Mouse (Mus musculus) spleen, postnatal 10 days (tissue): ENCODE results near the gene Epha3.

ENCODE experiments used
- DNase-seq, 2 experiments: peaks; one replicate each; pipeline ENCODE4 v3.0.0; 2021 to 2022; ENCODE audit warnings: low spot score in 2 of 2

The Epha3 gene

DNA sequence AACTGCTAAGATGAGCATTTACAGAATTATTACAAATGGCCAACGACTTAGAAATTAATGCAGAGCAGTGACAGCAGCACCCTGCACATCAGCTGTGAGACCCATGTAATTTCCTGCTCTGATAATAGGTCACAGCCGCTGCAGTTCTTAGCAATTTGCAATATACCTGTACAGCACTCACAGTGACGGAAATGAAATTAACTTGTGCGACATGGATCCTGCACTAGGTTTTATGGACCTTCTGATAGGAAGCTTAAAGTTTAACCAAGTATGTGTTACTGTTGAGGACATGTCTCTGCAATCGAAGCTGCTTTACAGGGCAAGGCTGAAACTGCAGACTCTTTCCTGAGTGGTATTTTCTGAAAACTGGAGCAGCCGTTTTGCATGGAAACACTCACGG, 80.4 kb downstream of the Epha3 start:
- DNase-seq, result no peak

DNA sequence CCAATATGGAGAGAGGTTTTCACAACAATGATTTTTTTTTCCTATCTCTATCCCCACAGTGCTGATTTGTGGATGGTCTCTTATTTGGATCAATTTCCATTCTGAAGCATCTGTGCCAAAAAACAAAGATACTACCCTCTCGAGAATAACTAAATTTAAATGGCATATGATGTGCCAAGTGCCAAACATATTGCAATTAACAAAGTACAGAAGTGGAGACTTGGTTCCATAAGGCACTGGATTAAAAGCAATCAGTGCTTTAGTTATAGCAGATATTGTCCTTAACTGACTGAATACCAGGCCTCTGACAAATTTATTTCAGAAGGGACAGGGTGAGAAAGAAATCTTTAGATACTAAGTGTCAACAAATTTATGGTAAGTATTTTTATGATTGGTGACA, 81.9 kb downstream of the Epha3 start:
- no peak for DNase-seq

DNA sequence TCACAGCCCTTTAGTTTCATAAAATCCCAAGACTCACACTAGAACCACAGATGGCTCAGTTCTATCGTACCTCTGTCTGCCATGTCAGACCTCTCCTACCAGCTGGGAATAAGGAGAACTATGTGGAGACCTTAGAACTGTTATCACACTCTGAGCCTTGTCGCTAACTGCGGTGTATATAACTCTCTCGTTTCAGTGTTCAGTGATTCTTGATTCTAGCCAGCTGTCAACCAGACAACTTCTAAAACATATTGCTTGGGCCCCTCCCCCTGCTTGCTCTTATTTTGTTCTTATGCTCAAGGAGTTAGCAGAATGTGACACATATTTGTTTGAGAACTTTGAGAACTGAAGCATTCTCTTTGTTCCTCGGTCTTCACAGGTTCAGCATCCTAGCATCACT, 83.8 kb downstream of the Epha3 start:
- no peak for DNase-seq

DNA sequence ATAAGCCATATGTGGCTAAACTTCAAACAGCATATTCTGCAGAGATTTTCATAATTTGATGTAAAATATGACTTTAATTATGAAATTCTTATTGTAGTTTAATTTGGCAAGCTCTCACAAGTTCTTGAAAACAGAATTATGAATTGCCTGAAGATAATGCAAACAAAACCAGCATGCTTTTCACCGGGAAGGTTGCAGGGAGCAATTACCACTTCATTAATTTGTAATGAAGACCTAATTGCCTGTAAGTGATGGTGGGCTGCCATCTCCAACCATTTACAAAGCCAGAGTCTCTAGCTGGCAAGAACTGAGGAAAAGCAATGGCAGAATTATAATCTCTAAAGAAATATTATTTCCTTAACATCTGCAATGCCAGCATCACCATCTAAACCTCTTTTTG, 86.2 kb downstream of the Epha3 start:
- DNase-seq, result no peak

DNA sequence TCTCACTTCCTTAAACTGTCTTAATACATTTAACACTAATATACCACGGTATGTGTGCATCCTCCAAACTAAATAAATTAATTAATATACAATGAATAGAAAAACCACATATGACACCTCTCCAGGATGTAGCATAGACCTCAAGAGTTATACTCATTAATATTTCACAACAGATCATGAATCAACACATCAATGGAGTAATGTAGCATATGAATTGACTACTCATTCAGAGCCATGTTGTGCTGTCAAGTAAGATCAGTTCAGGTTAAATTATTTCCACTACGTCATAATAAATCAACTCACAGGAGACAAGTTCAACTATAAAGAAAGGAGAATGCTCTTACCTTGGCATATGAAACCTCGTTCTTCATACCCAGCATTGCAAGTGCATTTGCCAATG, 91.4 kb downstream of the Epha3 start:
- no peak for DNase-seq

DNA sequence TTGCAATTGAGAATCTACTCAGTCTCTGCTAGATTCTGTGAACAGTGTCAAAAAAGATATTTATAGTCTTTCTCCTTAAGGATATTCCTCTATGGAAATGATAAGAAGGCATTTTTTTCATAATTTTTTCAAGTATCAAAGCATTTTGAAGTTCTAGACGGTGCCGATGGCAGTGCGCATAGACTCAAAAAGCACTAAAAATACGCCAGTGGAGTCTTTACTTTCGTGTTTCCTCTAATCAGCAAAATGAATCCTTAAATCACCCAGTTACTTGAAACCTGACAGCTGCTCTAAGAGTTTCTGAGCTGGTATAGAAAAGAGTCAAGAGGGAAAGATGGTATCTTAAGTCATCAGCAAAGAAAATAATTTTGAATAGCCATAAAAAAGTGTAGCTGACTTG, 96.4 kb downstream of the Epha3 start:
- no peak for DNase-seq

DNA sequence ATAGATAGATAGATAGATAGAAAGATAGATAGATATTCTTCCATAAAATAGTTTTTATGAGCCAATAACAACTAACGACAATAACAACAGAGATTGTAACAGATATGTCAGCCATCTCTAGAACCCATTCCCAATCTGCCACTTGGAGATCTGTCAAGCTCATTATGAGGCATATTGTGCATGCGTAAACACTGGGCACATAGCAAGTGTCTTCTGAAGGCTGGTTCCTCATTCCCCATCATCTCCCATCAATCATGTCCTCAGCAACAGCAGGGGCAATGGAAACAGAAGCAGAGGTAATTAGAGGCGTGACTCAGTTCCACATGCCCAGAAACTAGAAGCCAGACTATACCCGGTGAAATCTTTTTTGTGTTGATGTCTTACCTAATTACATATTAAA, 102.8 kb downstream of the Epha3 start:
- DNase-seq, result no peak

DNA sequence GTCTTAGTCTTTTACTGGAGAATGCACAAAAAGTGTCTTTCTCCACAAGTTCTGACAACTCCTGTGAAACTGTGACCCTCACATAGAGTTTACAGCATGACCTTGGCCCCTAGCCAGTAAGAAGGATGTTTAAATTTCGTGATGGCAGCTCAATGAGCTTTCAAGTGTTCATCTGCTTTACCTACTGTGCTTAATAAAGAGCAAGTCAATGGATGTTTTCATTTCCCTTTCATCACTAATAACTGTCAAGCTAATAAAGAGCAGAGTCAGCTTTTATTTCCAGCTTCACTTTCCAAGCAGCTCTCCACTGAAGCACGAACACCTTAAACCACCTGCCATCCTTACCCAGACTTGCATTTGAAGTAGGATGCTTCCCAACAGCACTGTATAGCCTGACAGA, 103.9 kb downstream of the Epha3 start:
- no peak for DNase-seq

DNA sequence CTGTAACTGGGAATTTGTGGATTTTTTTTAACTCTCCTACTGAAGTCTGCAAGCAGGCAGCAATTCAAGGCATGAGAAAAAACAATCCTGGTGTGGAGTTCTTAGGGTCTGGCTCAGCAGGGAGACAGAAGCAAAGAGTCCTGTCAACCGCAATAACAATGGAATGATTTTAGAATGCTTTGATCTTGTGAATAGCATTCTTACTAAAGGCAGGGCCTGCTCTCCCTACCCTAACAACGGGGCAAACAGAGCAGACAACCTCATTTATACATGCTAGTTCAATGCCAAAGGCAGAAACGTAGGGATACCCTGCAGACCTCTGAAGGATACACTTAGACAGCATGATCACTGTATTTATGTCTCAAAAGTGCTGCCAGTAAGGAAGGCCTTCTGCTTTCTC, 110.9 kb downstream of the Epha3 start:
- DNase-seq, result no peak

- DNase-seq, result no peak
Observed at GRCm38 (mm10) chr16:63747817-63748216, 116.2 kb downstream of the Epha3 start.

DNA sequence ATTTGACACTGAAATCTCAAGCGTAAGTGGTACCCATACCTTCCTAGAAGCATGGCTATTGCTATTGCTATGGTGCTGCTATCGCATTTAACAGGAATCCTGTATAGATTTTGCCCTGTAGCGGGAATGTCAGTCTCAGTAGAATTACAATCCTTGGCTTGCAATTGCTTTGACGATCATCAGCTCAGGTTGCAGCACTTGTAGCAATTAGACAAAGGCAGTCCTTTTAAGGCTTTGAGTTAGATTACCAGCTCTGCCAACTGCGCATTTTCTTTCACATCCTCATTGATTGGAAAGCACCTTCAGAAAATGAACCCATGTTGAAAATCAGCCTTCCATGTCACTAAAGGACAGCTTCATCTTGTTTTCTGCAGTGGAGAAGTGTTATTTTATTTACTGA, 118.5 kb downstream of the Epha3 start:
- DNase-seq, result no peak

DNA sequence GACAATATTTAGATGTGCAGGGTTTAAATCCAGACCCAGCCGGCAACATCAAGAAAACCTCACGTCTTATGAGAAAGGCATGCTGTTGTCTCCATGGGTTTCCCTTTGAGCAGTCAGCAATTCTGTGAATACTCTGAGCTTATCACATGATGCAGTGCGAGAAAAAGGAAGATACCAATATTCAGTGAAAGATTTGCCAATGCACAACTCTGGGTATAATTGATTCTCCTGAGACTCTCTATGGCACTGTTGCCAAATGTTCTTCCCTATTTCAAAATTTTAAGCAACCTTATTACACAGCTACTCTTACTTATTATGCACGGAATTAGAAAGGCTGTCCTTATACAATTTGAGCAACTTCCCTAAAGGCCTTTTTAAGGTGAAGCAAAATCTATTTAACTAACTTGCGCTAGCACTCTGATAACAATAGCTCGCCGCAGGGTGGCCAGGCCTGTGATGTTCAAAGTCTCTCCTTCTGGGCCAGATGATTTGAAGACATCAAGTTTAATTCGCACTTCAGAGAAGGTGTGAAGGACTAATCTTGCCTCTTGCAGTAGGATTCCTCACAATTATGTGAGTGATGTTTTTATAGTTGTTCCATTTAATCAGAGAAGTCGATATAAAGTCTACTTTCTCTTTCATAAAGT, 120.6 kb downstream of the Epha3 start:
- DNase-seq, result no peak

DNA sequence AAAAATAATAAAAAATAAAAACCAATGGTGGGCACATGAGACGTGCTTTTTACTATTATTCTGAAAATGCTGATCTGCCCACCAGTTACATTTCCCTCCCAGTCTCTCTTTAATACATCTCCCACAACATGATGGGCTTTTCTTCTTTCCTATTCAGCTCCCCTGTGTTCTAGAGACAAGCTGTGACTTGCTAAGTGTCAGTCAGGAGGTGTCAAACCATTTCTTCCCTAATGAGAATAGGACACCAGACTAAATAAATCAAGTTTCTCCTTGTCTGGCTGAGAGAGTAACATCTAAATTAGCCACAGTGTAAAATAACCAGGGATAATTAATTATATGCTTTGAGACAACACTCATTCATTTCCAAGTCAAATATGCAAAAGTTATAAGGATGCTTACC, 144.7 kb downstream of the Epha3 start:
- DNase-seq, result no peak

DNA sequence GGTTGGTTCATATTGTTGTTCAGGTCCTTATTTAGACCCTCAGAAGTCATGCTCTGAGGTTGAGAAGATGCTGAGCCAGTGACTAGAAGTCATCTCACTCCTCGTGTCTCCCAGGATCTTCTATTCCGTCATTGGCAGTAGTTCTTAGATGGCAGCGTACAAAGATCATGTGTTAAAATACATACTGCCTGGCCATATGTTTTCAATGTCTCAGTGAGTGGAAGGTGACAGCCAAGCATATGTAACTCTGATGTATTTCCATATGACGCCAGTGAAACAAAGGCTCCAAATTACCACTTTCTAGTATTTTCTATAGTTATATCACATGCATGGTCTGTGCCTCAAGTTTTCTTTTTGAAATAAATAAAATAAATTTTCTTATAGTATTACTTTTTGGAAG, 146.7 kb downstream of the Epha3 start:
- no peak for DNase-seq

- DNase-seq, result no peak
Observed at GRCm38 (mm10) chr16:63706912-63707868, 156.8 kb downstream of the Epha3 start.

- DNase-seq, result no peak
Observed at GRCm38 (mm10) chr16:63689371-63689770, 174.6 kb downstream of the Epha3 start.

DNA sequence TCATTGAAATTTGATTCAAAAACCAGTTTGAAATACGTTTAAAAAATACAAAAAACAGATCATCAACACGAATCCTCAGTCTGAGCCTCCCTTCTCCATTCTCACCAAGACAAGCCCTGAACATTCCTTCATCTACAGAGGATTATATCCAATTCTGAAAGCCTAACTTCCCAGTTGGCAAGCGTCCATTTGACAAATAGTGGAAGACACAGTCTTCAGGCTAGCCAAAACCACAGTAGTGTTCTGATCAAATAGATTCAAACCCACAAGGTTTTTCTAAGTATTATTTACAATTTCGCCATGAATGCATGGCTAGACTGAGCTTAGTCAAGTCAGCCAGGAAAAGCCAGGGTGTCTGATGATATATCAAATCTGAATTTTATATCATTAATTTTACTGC, 179.8 kb downstream of the Epha3 start:
- DNase-seq, result no peak

DNA sequence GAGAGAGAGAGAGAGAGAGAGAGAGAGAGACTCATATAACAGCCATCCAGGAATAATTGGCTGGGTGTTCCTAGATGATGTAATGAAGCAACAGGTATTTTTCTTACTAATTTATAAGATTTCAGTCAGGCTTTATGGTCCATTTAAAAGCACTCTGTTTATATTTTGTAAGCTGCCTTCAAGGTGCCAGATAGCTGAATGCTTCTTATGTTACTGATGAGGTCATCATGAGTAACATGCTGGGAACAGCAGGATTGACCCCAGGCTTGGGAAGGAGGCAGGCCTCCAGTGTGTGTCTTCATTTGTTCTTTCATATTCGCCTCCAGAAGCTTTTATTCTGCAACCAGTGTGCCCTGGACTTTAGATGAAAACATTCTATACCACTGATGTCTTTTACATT, 189.5 kb downstream of the Epha3 start:
- DNase-seq, result no peak

GRCm38 (mm10) chr16:63673236-63673840, 190.6 kb downstream of the Epha3 start:
- DNase-seq, result no peak

- DNase-seq, result no peak
Observed at GRCm38 (mm10) chr16:63665897-63666464, 198.0 kb downstream of the Epha3 start.

DNA sequence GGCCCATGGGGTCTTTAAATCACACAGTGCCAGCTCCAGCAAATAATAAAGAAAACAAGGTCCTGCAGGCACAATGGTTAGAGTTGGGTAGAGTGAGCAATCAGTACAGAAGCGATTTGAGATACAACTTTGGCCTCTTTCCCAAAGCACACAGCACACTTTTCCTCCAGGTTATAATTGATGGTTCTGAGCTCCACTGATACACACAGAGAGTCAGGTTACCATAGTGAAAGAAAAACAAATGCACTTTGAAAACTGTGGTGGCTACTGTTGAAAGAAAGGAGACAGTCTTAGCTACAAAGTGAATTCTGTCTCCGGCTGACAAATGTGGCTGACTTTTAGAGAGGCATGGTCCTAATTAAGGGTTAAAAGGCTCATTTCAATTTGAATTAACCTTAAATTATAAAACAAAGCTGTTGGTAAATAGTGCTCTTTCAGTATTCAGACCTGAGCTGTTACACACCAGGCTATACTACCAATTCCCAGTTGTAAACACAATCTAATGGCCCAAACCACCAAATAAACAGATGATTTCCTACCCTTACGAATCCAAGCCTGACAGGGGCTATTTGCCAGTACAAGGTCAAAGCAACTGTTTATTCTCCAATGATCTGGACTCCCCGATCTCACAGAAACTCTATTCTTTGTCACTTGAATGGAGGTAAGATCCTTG, 205.5 kb downstream of the Epha3 start:
- DNase-seq, result no peak

DNA sequence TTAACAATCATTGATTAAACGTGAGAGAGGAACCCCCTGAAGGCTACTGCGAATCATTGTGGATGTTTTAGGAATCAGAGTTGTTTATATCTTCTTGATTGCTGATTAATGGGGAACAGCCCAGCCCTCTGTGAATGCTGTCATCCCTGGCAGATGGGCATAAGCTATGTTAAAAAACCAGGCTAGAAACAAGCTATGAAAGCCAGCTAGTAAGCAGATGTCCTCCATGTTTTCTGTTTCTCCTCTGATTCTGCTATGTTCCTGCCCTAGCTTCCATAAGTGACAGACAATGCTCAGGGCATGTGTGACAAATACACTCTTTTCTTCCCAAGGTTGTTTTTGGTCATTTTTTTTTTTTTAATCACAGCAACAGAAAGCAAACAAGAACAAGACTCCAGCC, 206.2 kb downstream of the Epha3 start:
- no peak for DNase-seq
